Mouse (Mus musculus): Measurements from ENCODE around the gene Gm13285.
"Not testable (repeated sequence)": the region's sequence is repeated elsewhere in the genome, so short reads cannot be mapped to it uniquely, and the experiment has no call there.

Gm13285 gene

DNA sequence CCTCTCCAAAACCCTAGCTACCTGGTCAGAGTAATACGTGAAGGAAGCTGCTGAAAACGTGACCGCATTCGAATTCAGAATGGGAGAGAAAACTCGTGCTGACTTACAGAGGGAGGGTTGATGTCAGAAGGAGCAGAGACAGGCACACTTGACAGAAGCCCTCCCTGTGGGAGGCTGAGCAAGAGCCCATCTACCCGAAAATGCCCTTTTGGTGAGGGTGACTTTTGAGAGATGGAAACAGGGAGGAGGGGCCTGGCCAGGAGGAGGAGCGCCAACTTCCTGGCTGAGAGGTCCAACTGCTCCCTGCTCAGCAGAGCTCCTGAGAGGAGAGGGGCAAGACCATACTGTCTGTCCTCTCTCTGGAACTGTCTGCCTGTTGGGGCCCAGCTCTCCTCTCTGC is at the start of gene Gm13285:
TSS of gene Gm13285 (plus strand) at position 301 of the 400 bp plus-strand sequence.
- not testable (repeated sequence) for DNase-seq (ENCODE audit: low read depth)

GRCm38 (mm10) chr4:88749926-88750325 is 49.5 kb upstream of the Gm13285 start:
- DNase-seq (ENCODE audit: low read depth): no peak

DNA sequence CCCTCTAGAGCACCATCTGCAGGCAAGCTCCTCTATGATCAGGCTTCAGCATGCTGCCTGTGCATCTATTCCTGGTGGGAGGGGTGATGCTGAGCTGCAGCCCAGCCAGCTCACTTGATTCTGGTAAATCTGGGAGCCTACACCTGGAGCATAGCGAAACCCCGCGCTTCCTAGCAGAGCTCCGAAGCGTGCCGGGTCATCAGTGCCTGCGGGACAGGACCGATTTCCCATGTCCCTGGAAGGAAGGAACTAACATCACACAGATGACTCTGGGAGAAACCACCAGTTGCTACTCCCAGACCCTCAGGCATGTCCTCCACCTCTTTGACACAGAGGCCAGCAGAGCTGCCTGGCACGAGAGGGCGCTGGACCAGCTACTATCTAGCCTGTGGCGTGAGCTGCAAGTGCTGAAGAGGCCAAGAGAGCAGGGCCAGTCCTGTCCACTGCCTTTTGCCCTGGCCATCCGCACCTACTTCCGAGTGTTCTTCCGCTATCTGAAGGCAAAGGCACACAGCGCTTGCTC is 44.6 kb upstream of the Gm13285 start, which contains the start of gene Gm13271:
TSS of gene Gm13271 (plus strand) at position 51 of the 523 bp plus-strand sequence.
- DNase-seq (ENCODE audit: low read depth): not testable (repeated sequence)

DNA sequence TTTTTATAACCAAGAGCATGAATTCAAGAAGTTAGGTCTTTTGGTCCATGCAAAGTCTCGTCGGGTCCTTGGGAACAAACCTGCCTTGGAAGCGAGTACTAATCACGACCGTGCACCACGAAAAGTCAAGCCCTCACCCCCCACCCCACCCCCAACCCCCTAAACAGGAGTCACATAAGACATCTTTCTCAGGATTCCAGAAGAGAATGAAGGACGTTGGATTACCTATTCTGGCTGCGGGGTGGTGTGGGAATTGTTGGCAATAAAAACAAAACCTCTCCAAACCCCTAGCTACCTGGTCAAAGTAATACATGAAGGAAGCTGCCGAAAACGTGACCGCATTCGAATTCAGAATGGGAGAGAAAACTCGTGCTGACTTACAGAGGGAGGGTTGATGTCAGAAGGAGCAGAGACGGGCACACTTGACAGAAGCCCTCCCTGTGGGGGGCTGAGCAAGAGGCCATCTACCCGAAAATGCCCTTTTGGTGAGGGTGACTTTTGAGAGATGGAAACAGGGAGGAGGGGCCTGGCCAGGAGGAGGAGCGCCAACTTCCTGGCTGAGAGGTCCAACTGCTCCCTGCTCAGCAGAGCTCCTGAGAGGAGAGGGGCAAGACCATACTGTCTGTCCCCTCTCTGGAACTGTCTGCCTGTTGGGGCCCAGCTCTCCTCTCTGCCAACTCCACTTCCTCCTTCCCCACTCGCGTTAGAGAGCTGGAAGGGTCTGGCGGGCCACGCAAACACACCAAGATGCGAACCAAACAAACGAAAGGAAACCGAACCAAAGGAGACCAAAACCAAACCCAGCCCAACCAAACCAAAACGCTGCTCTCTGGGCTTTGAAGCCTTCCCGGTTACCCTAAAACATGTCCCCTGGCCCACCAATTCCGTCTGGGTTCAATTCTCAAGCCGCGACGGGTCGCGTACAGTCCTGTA is 42.6 kb upstream of the Gm13285 start:
- not testable (repeated sequence) for DNase-seq (ENCODE audit: low read depth)

DNA sequence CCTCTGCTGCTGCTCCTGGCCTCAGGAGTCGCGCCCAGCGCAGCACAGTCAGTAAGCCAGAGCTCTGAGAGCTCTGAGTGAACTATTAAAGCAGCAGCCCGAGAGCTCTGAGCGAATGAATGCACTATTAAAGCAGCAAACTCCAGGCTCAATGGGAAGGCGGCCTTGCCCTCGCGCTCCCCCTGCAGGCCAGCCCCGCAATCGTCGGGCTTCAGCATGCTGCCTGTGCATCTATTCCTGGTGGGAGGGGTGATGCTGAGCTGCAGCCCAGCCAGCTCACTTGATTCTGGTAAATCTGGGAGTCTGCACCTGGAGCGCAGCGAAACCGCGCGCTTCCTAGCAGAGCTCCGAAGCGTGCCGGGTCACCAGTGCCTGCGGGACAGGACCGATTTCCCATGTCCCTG is 41.8 kb upstream of the Gm13285 start:
- DNase-seq (ENCODE audit: low read depth): not testable (repeated sequence)

- not testable (repeated sequence) for DNase-seq (ENCODE audit: low read depth)
Measured at GRCm38 (mm10) chr4:88758751-88759150, 40.7 kb upstream of the Gm13285 start.

- DNase-seq (ENCODE audit: low read depth): not testable (repeated sequence)
Measured at GRCm38 (mm10) chr4:88759610-88760268, 39.7 kb upstream of the Gm13285 start, which contains the start of gene Gm13283. Gene Gm13283 (plus strand): TSS chr4:88760119.

DNA sequence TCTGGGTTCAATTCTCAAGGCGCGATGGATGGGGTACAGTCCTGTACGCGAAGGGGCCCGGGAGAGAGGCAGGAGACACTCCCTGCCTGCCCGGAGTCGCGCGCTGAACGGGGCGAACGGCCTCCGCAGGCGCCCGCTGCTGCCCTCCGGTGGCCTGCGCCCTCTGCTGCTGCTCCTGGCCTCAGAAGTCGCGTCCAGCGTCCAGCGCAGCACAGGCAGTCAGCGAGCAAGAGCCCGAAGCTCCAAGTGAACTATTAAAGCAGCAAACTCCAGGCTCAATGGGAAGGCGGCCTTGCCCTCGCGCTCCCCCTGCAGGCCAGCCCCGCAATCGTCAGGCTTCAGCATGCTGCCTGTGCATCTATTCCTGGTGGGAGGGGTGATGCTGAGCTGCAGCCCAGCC is 39.0 kb upstream of the Gm13285 start:
- DNase-seq (ENCODE audit: low read depth): not testable (repeated sequence)

DNA sequence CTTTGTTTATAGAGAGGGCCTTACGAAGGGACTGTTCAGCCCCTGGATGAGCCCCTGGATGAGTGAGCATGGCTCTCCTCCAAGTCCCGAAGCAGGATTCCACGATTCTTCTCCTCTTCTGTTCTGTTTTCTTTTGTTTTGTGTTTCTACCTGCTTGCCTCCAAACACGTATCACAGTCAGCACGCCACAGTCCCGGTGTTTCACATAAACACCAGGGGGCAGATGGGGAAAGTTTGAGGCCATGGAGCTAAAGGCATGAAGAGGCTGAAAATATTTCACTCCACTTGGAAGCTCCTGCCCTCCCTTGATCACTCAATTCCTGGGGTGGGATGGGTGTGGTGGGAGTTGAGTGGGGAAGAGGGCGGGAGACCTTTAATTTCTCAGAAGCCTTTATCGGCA is 37.7 kb upstream of the Gm13285 start:
- DNase-seq (ENCODE audit: low read depth): not testable (repeated sequence)

GRCm38 (mm10) chr4:88762341-88762740 is 37.1 kb upstream of the Gm13285 start:
- not testable (repeated sequence) for DNase-seq (ENCODE audit: low read depth)

DNA sequence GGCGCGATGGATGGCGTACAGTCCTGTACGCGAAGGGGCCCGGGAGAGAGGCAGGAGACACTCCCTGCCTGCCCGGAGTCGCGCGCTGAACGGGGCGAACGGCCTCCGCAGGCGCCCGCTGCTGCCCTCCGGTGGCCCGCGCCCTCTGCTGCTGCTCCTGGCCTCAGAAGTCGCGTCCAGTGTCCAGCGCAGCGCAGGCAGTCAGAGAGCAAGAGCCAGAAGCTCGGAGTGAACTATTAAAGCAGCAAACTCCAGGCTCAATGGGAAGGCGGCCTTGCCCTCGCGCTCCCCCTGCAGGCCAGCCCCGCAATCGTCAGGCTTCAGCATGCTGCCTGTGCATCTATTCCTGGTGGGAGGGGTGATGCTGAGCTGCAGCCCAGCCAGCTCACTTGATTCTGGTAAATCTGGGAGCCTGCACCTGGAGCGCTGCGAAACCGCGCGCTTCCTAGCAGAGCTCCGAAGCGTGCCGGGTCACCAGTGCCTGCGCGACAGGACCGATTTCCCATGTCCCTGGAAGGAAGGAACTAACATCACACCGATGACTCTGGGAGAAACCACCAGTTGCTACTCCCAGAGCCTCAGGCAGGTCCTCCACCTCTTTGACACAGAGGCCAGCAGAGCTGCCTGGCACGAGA is 36.0 kb upstream of the Gm13285 start:
- not testable (repeated sequence) for DNase-seq (ENCODE audit: low read depth)

- not testable (repeated sequence) for DNase-seq (ENCODE audit: low read depth)
Measured at GRCm38 (mm10) chr4:88773534-88773933, 25.9 kb upstream of the Gm13285 start, which contains the start of gene Gm13290. Gene Gm13290 (plus strand): TSS chr4:88773834.

DNA sequence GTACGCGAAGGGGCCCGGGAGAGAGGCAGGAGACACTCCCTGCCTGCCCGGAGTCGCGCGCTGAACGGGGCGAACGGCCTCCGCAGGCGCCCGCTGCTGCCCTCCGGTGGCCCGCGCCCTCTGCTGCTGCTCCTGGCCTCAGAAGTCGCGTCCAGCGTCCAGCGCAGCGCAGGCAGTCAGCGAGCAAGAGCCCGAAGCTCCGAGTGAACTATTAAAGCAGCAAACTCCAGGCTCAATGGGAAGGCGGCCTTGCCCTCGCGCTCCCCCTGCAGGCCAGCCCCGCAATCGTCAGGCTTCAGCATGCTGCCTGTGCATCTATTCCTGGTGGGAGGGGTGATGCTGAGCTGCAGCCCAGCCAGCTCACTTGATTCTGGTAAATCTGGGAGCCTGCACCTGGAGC is 22.8 kb upstream of the Gm13285 start, which contains the start of gene Gm13289:
TSS of gene Gm13289 (plus strand) at position 301 of the 400 bp plus-strand sequence.
- DNase-seq (ENCODE audit: low read depth): not testable (repeated sequence)

GRCm38 (mm10) chr4:88779550-88779949 is 19.9 kb upstream of the Gm13285 start, which contains the start of gene Gm13272:
Gene Gm13272 (plus strand): TSS chr4:88779850.
- DNase-seq (ENCODE audit: low read depth): not testable (repeated sequence)

- DNase-seq (ENCODE audit: low read depth): not testable (repeated sequence)
Measured at GRCm38 (mm10) chr4:88780320-88780719, 19.1 kb upstream of the Gm13285 start.

GRCm38 (mm10) chr4:88781831-88782230 is 17.6 kb upstream of the Gm13285 start, which contains the start of gene Ifnz:
Gene Ifnz (plus strand): TSS chr4:88782131.
- not testable (repeated sequence) for DNase-seq (ENCODE audit: low read depth)

DNA sequence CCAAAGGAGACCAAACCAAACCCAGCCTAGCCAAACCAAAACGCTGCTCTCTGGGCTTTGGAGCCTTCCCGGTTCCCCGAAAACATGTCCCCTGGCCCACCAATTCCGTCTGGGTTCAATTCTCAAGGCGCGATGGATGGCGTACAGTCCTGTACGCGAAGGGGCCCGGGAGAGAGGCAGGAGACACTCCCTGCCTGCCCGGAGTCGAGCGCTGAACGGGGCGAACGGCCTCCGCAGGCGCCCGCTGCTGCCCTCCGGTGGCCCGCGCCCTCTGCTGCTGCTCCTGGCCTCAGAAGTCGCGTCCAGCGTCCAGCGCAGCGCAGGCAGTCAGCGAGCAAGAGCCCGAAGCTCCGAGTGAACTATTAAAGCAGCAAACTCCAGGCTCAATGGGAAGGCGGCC is 17.1 kb upstream of the Gm13285 start:
- not testable (repeated sequence) for DNase-seq (ENCODE audit: low read depth)

DNA sequence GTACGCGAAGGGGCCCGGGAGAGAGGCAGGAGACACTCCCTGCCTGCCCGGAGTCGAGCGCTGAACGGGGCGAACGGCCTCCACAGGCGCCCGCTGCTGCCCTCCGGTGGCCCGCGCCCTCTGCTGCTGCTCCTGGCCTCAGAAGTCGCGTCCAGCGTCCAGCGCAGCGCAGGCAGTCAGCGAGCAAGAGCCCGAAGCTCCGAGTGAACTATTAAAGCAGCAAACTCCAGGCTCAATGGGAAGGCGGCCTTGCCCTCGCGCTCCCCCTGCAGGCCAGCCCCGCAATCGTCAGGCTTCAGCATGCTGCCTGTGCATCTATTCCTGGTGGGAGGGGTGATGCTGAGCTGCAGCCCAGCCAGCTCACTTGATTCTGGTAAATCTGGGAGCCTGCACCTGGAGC is 14.1 kb upstream of the Gm13285 start, which contains the start of gene Gm13276:
TSS of gene Gm13276 (plus strand) at position 301 of the 400 bp plus-strand sequence.
- DNase-seq (ENCODE audit: low read depth): not testable (repeated sequence)

GRCm38 (mm10) chr4:88788402-88788801 is 11.1 kb upstream of the Gm13285 start, which contains the start of gene Gm13277:
Gene Gm13277 (plus strand): TSS chr4:88788632.
- not testable (repeated sequence) for DNase-seq (ENCODE audit: low read depth)

DNA sequence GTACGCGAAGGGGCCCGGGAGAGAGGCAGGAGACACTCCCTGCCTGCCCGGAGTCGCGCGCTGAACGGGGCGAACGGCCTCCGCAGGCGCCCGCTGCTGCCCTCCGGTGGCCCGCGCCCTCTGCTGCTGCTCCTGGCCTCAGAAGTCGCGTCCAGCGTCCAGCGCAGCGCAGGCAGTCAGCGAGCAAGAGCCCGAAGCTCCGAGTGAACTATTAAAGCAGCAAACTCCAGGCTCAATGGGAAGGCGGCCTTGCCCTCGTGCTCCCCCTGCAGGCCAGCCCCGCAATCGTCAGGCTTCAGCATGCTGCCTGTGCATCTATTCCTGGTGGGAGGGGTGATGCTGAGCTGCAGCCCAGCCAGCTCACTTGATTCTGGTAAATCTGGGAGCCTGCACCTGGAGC is 8.2 kb upstream of the Gm13285 start, which contains the start of gene Gm13278:
TSS of gene Gm13278 (plus strand) at position 301 of the 400 bp plus-strand sequence.
- not testable (repeated sequence) for DNase-seq (ENCODE audit: low read depth)
